Mouse (Mus musculus) CH12.LX (cell line): ENCODE measurements around the gene Midn. TPM values are rescaled to one million over a fixed set of nuclear protein-coding genes. Genes with fewer than 3 reads are reported as not detected.

Source experiments
- DNase-seq: peaks from one replicate; pipeline ENCODE4 v3.0.0-alpha.2; 2013; ENCODE audit errors: extremely low read depth
- H3K27ac ChIP-seq: 2 replicates; pipeline ENCODE4 v1.5.1; 2012; ENCODE audit warnings: low read depth, mild to moderate bottlenecking, control low read depth, moderate library complexity; ENCODE audit not compliant: insufficient read depth
- H3K27me3 ChIP-seq: replicated peaks from 2 replicates; pipeline ENCODE3; 2012; ENCODE audit warnings: inconsistent platforms
- H3K36me3 ChIP-seq, 2 experiments: replicated peaks in 1 of 2; 2 replicates each; pipeline versions ENCODE3 to v1.6.1; 2012; ENCODE audit warnings: inconsistent platforms in 1 of 2, low read length in 1 of 2, mild to moderate bottlenecking in 1 of 2, mixed read lengths in 1 of 2, moderate library complexity in 1 of 2; ENCODE audit not compliant: control insufficient read depth in 1 of 2, insufficient read depth in 1 of 2
- H3K4me1 ChIP-seq, 2 experiments: 2 replicates each; pipeline ENCODE4 v1.6.1; 2012; ENCODE audit warnings: inconsistent platforms in 1 of 2, moderate library complexity in 1 of 2; ENCODE audit not compliant: insufficient read depth in 2 of 2, control insufficient read depth in 1 of 2
- H3K4me2 ChIP-seq: 2 replicates; pipeline ENCODE4 v1.6.1; 2012; ENCODE audit warnings: low read depth, mild to moderate bottlenecking, control low read depth; ENCODE audit not compliant: poor library complexity, insufficient read depth, severe bottlenecking
- H3K4me3 ChIP-seq, 3 experiments: fragments of 150-350 bp in 1 of 3; sonication (generic) in 1 of 3; replicated peaks in 1 of 3; 2 replicates each; pipeline versions ENCODE3 to v1.5.1; 2011 to 2012; ENCODE audit warnings: low read depth in 2 of 3, low read length in 2 of 3, mild to moderate bottlenecking in 2 of 3, moderate library complexity in 2 of 3, control low read depth in 1 of 3, improper control_type of control experiment in 1 of 3, inconsistent platforms in 1 of 3, mixed read lengths in 1 of 3; ENCODE audit not compliant: poor library complexity in 1 of 3
- H3K79me2 ChIP-seq: replicated peaks from 2 replicates; pipeline ENCODE4 v1.6.1; 2012; ENCODE audit warnings: mild to moderate bottlenecking, moderate library complexity; ENCODE audit not compliant: control insufficient read depth, poor library complexity, insufficient read depth, severe bottlenecking; ENCODE audit errors: extremely low read depth
- H3K9ac ChIP-seq: 2 replicates; pipeline ENCODE4 v1.6.1; 2012; ENCODE audit warnings: low read depth, mild to moderate bottlenecking, control low read depth, moderate library complexity; ENCODE audit not compliant: insufficient read depth
- H3K9me3 ChIP-seq: replicated peaks from 2 replicates; pipeline ENCODE3; 2012; ENCODE audit warnings: low read length, inconsistent platforms, mixed read lengths
- E2F4 ChIP-seq: IDR thresholded peaks from 2 replicates; pipeline ENCODE4 v1.6.1; 2011; ENCODE audit warnings: low read depth, low read length, improper control_type of control experiment; ENCODE audit not compliant: insufficient replicate concordance
- EP300 ChIP-seq: IDR thresholded peaks from 2 replicates; pipeline ENCODE4 v1.6.1; 2011; ENCODE audit warnings: low read length, improper control_type of control experiment
- ETS1 ChIP-seq: conservative IDR thresholded peaks from 2 replicates; pipeline ENCODE4 v1.6.1; 2012; ENCODE audit warnings: low read depth, mild to moderate bottlenecking, inconsistent platforms, low read length, improper control_type of control experiment, moderate library complexity
- GABPA ChIP-seq: IDR thresholded peaks from 2 replicates; pipeline ENCODE4 v1.6.1; 2012; ENCODE audit warnings: low read depth, low read length, improper control_type of control experiment, inconsistent platforms; ENCODE audit not compliant: insufficient replicate concordance
- HCFC1 ChIP-seq: IDR thresholded peaks from 2 replicates; pipeline ENCODE4 v1.6.1; 2012; ENCODE audit warnings: low read depth, mild to moderate bottlenecking, inconsistent platforms, low read length, improper control_type of control experiment
- JUN ChIP-seq: IDR thresholded peaks from 2 replicates; pipeline ENCODE4 v1.6.1; 2011; ENCODE audit warnings: low read depth, mild to moderate bottlenecking, low read length, improper control_type of control experiment, moderate library complexity; ENCODE audit not compliant: insufficient read depth
- JUND ChIP-seq: conservative IDR thresholded peaks from 2 replicates; pipeline ENCODE4 v1.6.1; 2011; ENCODE audit warnings: low read depth, low read length, improper control_type of control experiment
- KAT2A ChIP-seq: IDR thresholded peaks from 2 replicates; pipeline ENCODE4 v1.6.1; 2012; ENCODE audit warnings: low read length, improper control_type of control experiment, inconsistent platforms; ENCODE audit not compliant: insufficient replicate concordance
- MAX ChIP-seq: IDR thresholded peaks from 2 replicates; pipeline ENCODE4 v1.6.1; 2011; ENCODE audit warnings: low read length, improper control_type of control experiment
- MEF2A ChIP-seq: IDR thresholded peaks from 2 replicates; pipeline ENCODE4 v1.6.1; 2014; ENCODE audit warnings: low read depth, mild to moderate bottlenecking, inconsistent platforms, low read length, improper control_type of control experiment, borderline replicate concordance
- MXI1 ChIP-seq: IDR thresholded peaks from 2 replicates; pipeline ENCODE4 v1.6.1; 2011; ENCODE audit warnings: mild to moderate bottlenecking, low read depth, low read length, improper control_type of control experiment
- NRF1 ChIP-seq: IDR thresholded peaks from 2 replicates; pipeline ENCODE4 v1.6.1; 2014; ENCODE audit warnings: low read depth, mild to moderate bottlenecking, inconsistent platforms, low read length, improper control_type of control experiment, moderate library complexity
- PAX5 ChIP-seq: IDR thresholded peaks from 2 replicates; pipeline ENCODE4 v1.6.1; 2012; ENCODE audit warnings: low read length, inconsistent platforms, mixed read lengths
- POLR2A ChIP-seq: IDR thresholded peaks from 2 replicates; pipeline ENCODE4 v1.6.1; 2011; ENCODE audit warnings: low read depth, mild to moderate bottlenecking, improper control_type of control experiment, low read length
- POLR2AphosphoS2 ChIP-seq: IDR thresholded peaks from 2 replicates; pipeline ENCODE4 v1.6.1; 2011; ENCODE audit warnings: low read depth, low read length, improper control_type of control experiment
- RCOR1 ChIP-seq: conservative IDR thresholded peaks from 2 replicates; pipeline ENCODE4 v1.6.1; 2012; ENCODE audit warnings: low read depth, mild to moderate bottlenecking, inconsistent platforms, low read length, improper control_type of control experiment
- SIN3A ChIP-seq: IDR thresholded peaks from 2 replicates; pipeline ENCODE4 v1.6.1; 2012; ENCODE audit warnings: low read length, improper control_type of control experiment, inconsistent platforms
- USF2 ChIP-seq: conservative IDR thresholded peaks from 2 replicates; pipeline ENCODE4 v1.6.1; 2011; ENCODE audit warnings: low read depth, low read length, improper control_type of control experiment
- ZC3H11A ChIP-seq: IDR thresholded peaks from 2 replicates; pipeline ENCODE4 v1.6.1; 2012; ENCODE audit warnings: low read depth, mild to moderate bottlenecking, inconsistent platforms, low read length, improper control_type of control experiment
- ZKSCAN1 ChIP-seq: IDR thresholded peaks from 2 replicates; pipeline ENCODE4 v1.6.1; 2012; ENCODE audit warnings: low read depth, inconsistent platforms, low read length, improper control_type of control experiment, borderline replicate concordance
- ZNF384 ChIP-seq: IDR thresholded peaks from 2 replicates; pipeline ENCODE4 v1.6.1; 2012; ENCODE audit warnings: low read depth, low read length, improper control_type of control experiment, inconsistent platforms
- dilution Hi-C: fragments of 300-500 bp; cut with MboI; formaldehyde crosslinking; loops from 2 replicates; pipeline ENCODE4 v1.14.3; 2020; ENCODE audit warnings: low sequenced_read_pairs; ENCODE audit not compliant: extremely low pct_unique_long_range_greater_than_20kb, extremely low pct_ligation_motif_present
- in situ Hi-C: fragments of 300-500 bp; cut with MboI; formaldehyde crosslinking; loops from 3 replicates; pipeline ENCODE4 v1.14.3; 2019; ENCODE audit warnings: low sequenced_read_pairs, low pct_ligation_motif_present, low pct_unique_long_range_greater_than_20kb, mixed read lengths
- polyA plus RNA-seq: library from polyadenylated mRNA; unstranded; fragments of >175 nt; gene quantifications from 2 replicates; pipeline ENCODE4 v1.2.1, GENCODE M21; 2012; ENCODE audit warnings: low read depth; ENCODE audit not compliant: insufficient read length
- total RNA-seq, 2 experiments: library from RNA; depleted of rRNA; stranded (reverse); fragments of 300-350 nt in 1 of 2; fragments of >200 nt in 1 of 2; gene quantifications; 2 replicates each; pipeline ENCODE4 v1.2.3; 2012 to 2014

Midn gene
- total and polyA plus RNA-seq, 3 experiments: 4.7 to 33.2 (median 16.2) TPM

DNA sequence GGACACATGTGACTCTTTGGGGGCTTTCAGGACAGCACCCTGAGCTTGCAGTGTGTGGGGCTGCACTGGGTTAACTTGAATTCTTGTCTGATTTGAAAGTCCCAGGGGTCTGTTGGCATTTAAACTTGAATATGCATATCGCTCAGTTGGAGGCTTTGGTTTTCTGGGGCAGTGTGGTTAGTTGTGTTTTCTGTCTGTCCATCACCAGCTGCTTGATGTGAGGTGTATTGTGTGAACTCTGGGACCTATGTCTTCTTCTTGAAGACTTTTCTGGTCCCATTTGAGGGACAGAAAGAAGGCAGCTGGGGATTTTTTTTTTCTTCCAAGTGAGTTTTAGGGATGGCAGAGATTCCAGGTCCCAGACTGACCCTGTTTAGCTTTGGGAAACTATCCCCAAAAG, 59.1 kb downstream of the Midn start:
- H3K27ac ChIP-seq: no peak overlapping the region
- peaks cover 59% of the 10 kb centered on the region for H3K27me3 ChIP-seq
- H3K4me3 ChIP-seq: no peak overlapping the region
- H3K36me3 ChIP-seq: no peaks in the 10 kb centered on the region
- in situ Hi-C loops (no loop called here), dilution Hi-C loops (no loop called here)
- H3K9ac ChIP-seq: no peak overlapping the region
- DNase-seq: no peak
- H3K9me3 ChIP-seq: no peaks in the 10 kb centered on the region
- TF ChIP-seq E2F4: no peak
- TF ChIP-seq MXI1: no peak
- TF ChIP-seq PAX5: no peak
- no peak for TF ChIP-seq MAX
- TF ChIP-seq SIN3A: no peak
- TF ChIP-seq HCFC1: no peak
- no peak for TF ChIP-seq POLR2A
- TF ChIP-seq ZNF384: no peak
- TF ChIP-seq MEF2A: no peak
- TF ChIP-seq ZKSCAN1: no peak
- TF ChIP-seq USF2: no peak
- TF ChIP-seq ZC3H11A: no peak
- no peak for TF ChIP-seq JUND
- no peak for TF ChIP-seq GABPA
- no peak for TF ChIP-seq KAT2A
- no peak overlapping the region for H3K4me2 ChIP-seq
- H3K79me2 ChIP-seq: no peaks in the 10 kb centered on the region
- peaks cover 0 to 2% of the 10 kb centered on the region in 2 experiments; a peak in 1 of 4 replicates for H3K4me1 ChIP-seq

- TF ChIP-seq EP300 (no peak), JUN (no peak), HCFC1 (no peak), ETS1 (no peak), POLR2AphosphoS2 (no peak), RCOR1 (no peak), USF2 (no peak), MAX (no peak), JUND (no peak), NRF1 (no peak)
- Histone ChIP-seq H3K27me3 (peaks cover 55% of the 10 kb centered on the region), H3K27ac (no peak overlapping the region), H3K4me3 (no peak overlapping the region), H3K9ac (no peak overlapping the region), H3K79me2 (no peaks in the 10 kb centered on the region), H3K4me1 (peaks cover 0 to 2% of the 10 kb centered on the region in 2 experiments; a peak in 1 of 4 replicates), H3K9me3 (no peaks in the 10 kb centered on the region), H3K36me3 (no peaks in the 10 kb centered on the region), H3K4me2 (no peak overlapping the region)
- no peak for DNase-seq
- in situ Hi-C loops: no loop called here
- dilution Hi-C loops: no loop called here
Measured at GRCm38 (mm10) chr10:80207676-80208075, 59.6 kb downstream of the Midn start.

Other genes starting within 250 kb of the Midn start
Only the 20 nearest of the 32 such genes appear.
- 67.1 and 71.7 TPM in 2 replicates for gene Tmem259, start 163.9 kb upstream of the Midn start, total RNA-seq (2012; rRNA removed)
- gene Tmem259, start 163.9 kb upstream of the Midn start, total RNA-seq (2014; rRNA removed): 50.1 and 50.2 TPM in 2 replicates
- gene Tmem259, start 163.9 kb upstream of the Midn start, polyA plus RNA-seq: 66.0 and 84.2 TPM in 2 replicates
- gene Cnn2, start 159.7 kb upstream of the Midn start, total RNA-seq (2012; rRNA removed): 26.3 and 26.9 TPM in 2 replicates
- 46.3 and 49.0 TPM in 2 replicates for gene Cnn2, start 159.7 kb upstream of the Midn start, total RNA-seq (2014; rRNA removed)
- gene Cnn2, start 159.7 kb upstream of the Midn start, polyA plus RNA-seq: 52.6 and 62.7 TPM in 2 replicates
- gene Abca7, start 151.8 kb upstream of the Midn start, total RNA-seq (2012; rRNA removed): 6.8 and 7.0 TPM in 2 replicates
- gene Abca7, start 151.8 kb upstream of the Midn start, total RNA-seq (2014; rRNA removed): 2.3 TPM in 2 replicates
- 5.4 and 6.1 TPM in 2 replicates for gene Abca7, start 151.8 kb upstream of the Midn start, polyA plus RNA-seq
- gene Arhgap45, start 131.6 kb upstream of the Midn start, total RNA-seq (2012; rRNA removed): 23.4 and 25.9 TPM in 2 replicates
- gene Arhgap45, start 131.6 kb upstream of the Midn start, total RNA-seq (2014; rRNA removed): 10.3 and 11.8 TPM in 2 replicates
- 20.2 and 21.2 TPM in 2 replicates for gene Arhgap45, start 131.6 kb upstream of the Midn start, polyA plus RNA-seq
- gene Polr2e, start 108.5 kb upstream of the Midn start, total RNA-seq (2012; rRNA removed): 127 and 132 TPM in 2 replicates
- 98.3 and 105 TPM in 2 replicates for gene Polr2e, start 108.5 kb upstream of the Midn start, total RNA-seq (2014; rRNA removed)
- gene Polr2e, start 108.5 kb upstream of the Midn start, polyA plus RNA-seq: 194 and 227 TPM in 2 replicates
- 368 and 459 TPM in 2 replicates for gene Gpx4, start 101.1 kb upstream of the Midn start, total RNA-seq (2012; rRNA removed)
- 352 and 386 TPM in 2 replicates for gene Gpx4, start 101.1 kb upstream of the Midn start, total RNA-seq (2014; rRNA removed)
- gene Gpx4, start 101.1 kb upstream of the Midn start, polyA plus RNA-seq: 332 and 353 TPM in 2 replicates
- 20.7 and 22.6 TPM in 2 replicates for gene Sbno2, start 42.7 kb upstream of the Midn start, total RNA-seq (2012; rRNA removed)
- 9.0 and 9.7 TPM in 2 replicates for gene Sbno2, start 42.7 kb upstream of the Midn start, total RNA-seq (2014; rRNA removed)
- 21.1 and 24.2 TPM in 2 replicates for gene Sbno2, start 42.7 kb upstream of the Midn start, polyA plus RNA-seq
- 64.8 and 65.9 TPM in 2 replicates for gene Stk11, start 32.5 kb upstream of the Midn start, total RNA-seq (2012; rRNA removed)
- 47.4 and 48.5 TPM in 2 replicates for gene Stk11, start 32.5 kb upstream of the Midn start, total RNA-seq (2014; rRNA removed)
- gene Stk11, start 32.5 kb upstream of the Midn start, polyA plus RNA-seq: 93.4 and 94.9 TPM in 2 replicates
- 270 and 326 TPM in 2 replicates for gene Atp5d, start 9.6 kb upstream of the Midn start, total RNA-seq (2012; rRNA removed)
- 85.8 and 106 TPM in 2 replicates for gene Atp5d, start 9.6 kb upstream of the Midn start, total RNA-seq (2014; rRNA removed)
- gene Atp5d, start 9.6 kb upstream of the Midn start, polyA plus RNA-seq: 306 and 352 TPM in 2 replicates
- 2.3 and 2.6 TPM in 2 replicates for gene Cbarp, start 7.4 kb upstream of the Midn start, total RNA-seq (2012; rRNA removed)
- gene Cbarp, start 7.4 kb upstream of the Midn start, total RNA-seq (2014; rRNA removed): 0.09 and 0.19 TPM in 2 replicates
- 1.7 and 2.4 TPM in 2 replicates for gene Cbarp, start 7.4 kb upstream of the Midn start, polyA plus RNA-seq
- gene Cirbp, start 17.7 kb downstream of the Midn start, total RNA-seq (2012; rRNA removed): 28.3 and 34.4 TPM in 2 replicates
- gene Cirbp, start 17.7 kb downstream of the Midn start, total RNA-seq (2014; rRNA removed): 27.0 and 31.9 TPM in 2 replicates
- gene Cirbp, start 17.7 kb downstream of the Midn start, polyA plus RNA-seq: 40.2 and 45.9 TPM in 2 replicates
- 30.5 and 37.7 TPM in 2 replicates for gene 1600002K03Rik, start 24.7 kb downstream of the Midn start, total RNA-seq (2012; rRNA removed)
- gene 1600002K03Rik, start 24.7 kb downstream of the Midn start, total RNA-seq (2014; rRNA removed): 34.3 and 40.2 TPM in 2 replicates
- 19.3 and 21.9 TPM in 2 replicates for gene 1600002K03Rik, start 24.7 kb downstream of the Midn start, polyA plus RNA-seq
- 0.63 and 1.5 TPM in 2 replicates for gene Efna2, start 31.2 kb downstream of the Midn start, total RNA-seq (2012; rRNA removed)
- gene Efna2, start 31.2 kb downstream of the Midn start, total RNA-seq (2014; rRNA removed): 0.23 and 0.34 TPM in 2 replicates
- gene Efna2, start 31.2 kb downstream of the Midn start, polyA plus RNA-seq: 0.45 and 0.86 TPM in 2 replicates
- gene Mum1, start 78.2 kb downstream of the Midn start, total RNA-seq (2012; rRNA removed): 35.6 and 44.3 TPM in 2 replicates
- gene Mum1, start 78.2 kb downstream of the Midn start, total RNA-seq (2014; rRNA removed): 24.1 and 25.1 TPM in 2 replicates
- gene Mum1, start 78.2 kb downstream of the Midn start, polyA plus RNA-seq: 22.9 and 24.1 TPM in 2 replicates
- gene Ndufs7, start 100.8 kb downstream of the Midn start, total RNA-seq (2012; rRNA removed): 248 and 282 TPM in 2 replicates
- gene Ndufs7, start 100.8 kb downstream of the Midn start, total RNA-seq (2014; rRNA removed): 124 and 154 TPM in 2 replicates
- gene Ndufs7, start 100.8 kb downstream of the Midn start, polyA plus RNA-seq: 222 and 228 TPM in 2 replicates
- 0.30 and 0.38 TPM in 2 replicates for gene Gamt, start 112.7 kb downstream of the Midn start, total RNA-seq (2012; rRNA removed)
- gene Gamt, start 112.7 kb downstream of the Midn start, total RNA-seq (2014; rRNA removed): 0.24 TPM in 1 of 2 replicates, not detected in the other
- gene Gamt, start 112.7 kb downstream of the Midn start, polyA plus RNA-seq: 0.42 TPM in 1 of 2 replicates, not detected in the other
- gene Dazap1, start 113.2 kb downstream of the Midn start, total RNA-seq (2012; rRNA removed): 162 and 172 TPM in 2 replicates
- gene Dazap1, start 113.2 kb downstream of the Midn start, total RNA-seq (2014; rRNA removed): 180 and 187 TPM in 2 replicates
- gene Dazap1, start 113.2 kb downstream of the Midn start, polyA plus RNA-seq: 236 and 252 TPM in 2 replicates
- 4,610 and 5,342 TPM in 2 replicates for gene Rps15, start 144.2 kb downstream of the Midn start, total RNA-seq (2012; rRNA removed)
- gene Rps15, start 144.2 kb downstream of the Midn start, total RNA-seq (2014; rRNA removed): 2,343 and 2,739 TPM in 2 replicates
- 2,279 and 2,754 TPM in 2 replicates for gene Rps15, start 144.2 kb downstream of the Midn start, polyA plus RNA-seq
- 0.13 TPM in 2 replicates for gene Apc2, start 147.7 kb downstream of the Midn start, total RNA-seq (2012; rRNA removed)
- not detected in 2 replicates for gene Apc2, start 147.7 kb downstream of the Midn start, total RNA-seq (2014; rRNA removed)
- gene Apc2, start 147.7 kb downstream of the Midn start, polyA plus RNA-seq: 0.04 and 0.07 TPM in 2 replicates
- gene 2310011J03Rik, start 172.3 kb downstream of the Midn start, total RNA-seq (2012; rRNA removed): 46.8 and 59.7 TPM in 2 replicates
- gene 2310011J03Rik, start 172.3 kb downstream of the Midn start, total RNA-seq (2014; rRNA removed): 35.6 and 37.5 TPM in 2 replicates
- 34.6 and 38.9 TPM in 2 replicates for gene 2310011J03Rik, start 172.3 kb downstream of the Midn start, polyA plus RNA-seq